Mouse (Mus musculus) ES-E14 (cell line): ENCODE data around the gene Sox5.

Source experiments
- CHD2 ChIP-seq: IDR thresholded peaks from 2 replicates; pipeline ENCODE4 v1.6.1; 2014; ENCODE audit warnings: mild to moderate bottlenecking, low read depth, low read length, inconsistent platforms
- MAFK ChIP-seq: IDR thresholded peaks from 2 replicates; pipeline ENCODE4 v1.6.1; 2014; ENCODE audit warnings: mild to moderate bottlenecking, low read depth, low read length, inconsistent platforms; ENCODE audit not compliant: insufficient read depth
- ZNF384 ChIP-seq: IDR thresholded peaks from 2 replicates; pipeline ENCODE4 v1.6.1; 2012; ENCODE audit warnings: low read depth, low read length, inconsistent platforms

GRCm38 (mm10) chr6:144336789-144337188, 445.0 kb downstream of the Sox5 start:
- TF ChIP-seq ZNF384 (no peak), MAFK (no peak), CHD2 (no peak)
